Mouse (Mus musculus) adrenal gland, postnatal 36 days (tissue): Measurements from ENCODE around the gene Foxd2. TPM values are rescaled to one million over a fixed set of nuclear protein-coding genes. Genes with fewer than 3 reads are reported as not detected.

Source experiments
- total RNA-seq, 2 experiments: library from RNA; stranded (reverse); gene quantifications; 2 replicates each; pipeline ENCODE4 v1.2.3; 2021

Foxd2 gene
- total RNA-seq, 2 experiments from 2014 or later: 1.4 to 1.7 TPM

Other genes with a start within 250 kb of the Foxd2 start
- not detected for gene Gm12830, start 87.2 kb downstream of the Foxd2 start, total RNA-seq
- not detected for gene Foxe3, start 17.1 kb upstream of the Foxd2 start, total RNA-seq
- 100 to 1,000 TPM; 126 to 128 TPM for gene Cmpk1, start 78.4 kb upstream of the Foxd2 start, total RNA-seq
- under 1 TPM; 0.56 to 0.79 TPM for gene Stil, start 91.3 kb upstream of the Foxd2 start, total RNA-seq
- gene Tal1, start 147.6 kb upstream of the Foxd2 start, total RNA-seq: 1 to 10 TPM; 2.1 to 2.4 TPM
- not detected for gene Pdzk1ip1, start 179.8 kb upstream of the Foxd2 start, total RNA-seq
- not detected for gene Cyp4x1, start 225.4 kb upstream of the Foxd2 start, total RNA-seq